In the genomic region with DNA sequence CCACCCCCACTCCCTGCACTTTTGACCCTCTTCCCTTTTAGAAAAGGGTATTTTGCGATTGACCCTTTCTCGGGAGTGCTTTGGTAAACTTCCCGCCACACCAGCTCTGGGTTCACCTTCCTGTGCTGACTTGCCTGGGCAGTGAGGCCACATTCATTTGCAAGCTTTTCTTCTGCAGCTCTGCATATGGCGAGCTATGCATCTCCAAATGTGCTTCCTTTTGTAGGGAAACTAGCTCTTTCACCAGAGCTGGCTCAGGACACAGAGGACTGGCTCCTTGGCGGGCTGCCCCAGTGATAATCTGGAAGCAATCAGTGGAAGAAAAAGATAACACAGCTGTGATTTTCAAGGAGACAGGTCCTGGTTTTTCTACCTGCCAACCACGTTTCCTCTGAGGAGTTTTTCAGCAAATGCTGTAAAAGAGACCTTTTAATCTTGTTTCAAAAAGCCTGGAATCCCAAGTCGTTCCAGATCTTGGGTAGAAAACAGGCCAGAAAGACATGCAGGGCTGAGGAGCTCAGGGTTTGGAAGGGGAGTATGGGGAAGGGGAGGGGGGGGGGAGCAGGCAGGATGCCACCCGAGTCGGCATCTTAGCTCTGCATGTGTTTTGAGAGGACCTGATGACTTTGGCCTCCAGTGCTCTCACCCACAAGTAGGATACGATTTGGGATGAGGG, we compare ENCODE assay signal across 10 mouse cellular contexts.
DNase-seq lines count a peak whose midpoint lies in the region.
"Had no signal": no experiment of that assay in that cellular context is flagged by ENCODE, and none has a peak within 500 bp of the region (broad histone marks: within the 10 kb centered on the region; RNA-seq: fewer than 3 reads in every experiment).

No protein-coding gene starts in this region.

- intact Hi-C loops in left cerebral cortex, postnatal 4 days (cut with DNase I), result no loop called here

- no peaks in the 10 kb centered on the region for H3K36me3 ChIP-seq in limb, embryonic 10.5 days
- H3K36me3 ChIP-seq: kidney, embryonic 15.5 days had no signal

- peak; percentile 18 for DNase-seq in adrenal gland, postnatal 10 days
- no peak for DNase-seq in adrenal gland, adult (ENCODE audit: inconsistent age in 2 of 2, low spot score in 1 of 2)
- DNase-seq in left cerebral cortex, postnatal 4 days, result peak; percentile 45
- DNase-seq in left cerebral cortex, adult 11 months (ENCODE audit: low spot score), result no peak
- peak; percentile 70 to 72 for DNase-seq in cerebellum, postnatal 10 days
- peak; percentile 46 for DNase-seq in limb, embryonic 10.5 days (ENCODE audit: low spot score)
- no peak for DNase-seq in thymus, postnatal 0 days (ENCODE audit: low spot score)
- DNase-seq in frontal cortex, postnatal 25 days (ENCODE audit: low spot score in 2 of 2), result no peak

- peak overlapping the region; percentile 58 for H3K27ac ChIP-seq in limb, embryonic 10.5 days
- H3K27ac ChIP-seq: kidney, embryonic 15.5 days; liver, embryonic 14.5 days had no signal

- no peak overlapping the region for H3K4me3 ChIP-seq in limb, embryonic 10.5 days
- H3K4me3 ChIP-seq: kidney, embryonic 15.5 days had no signal

- 4% methylated on average over 10 of the region's 10 CpGs for WGBS in limb, embryonic 10.5 days

- H3K4me1 ChIP-seq in limb, embryonic 10.5 days, result peaks cover 18% of the 10 kb centered on the region

- no peaks in the 10 kb centered on the region for H3K9me3 ChIP-seq in limb, embryonic 10.5 days (replicated peaks)
- H3K9me3 ChIP-seq: kidney, embryonic 15.5 days had no signal

- H3K27me3 ChIP-seq in limb, embryonic 10.5 days (ENCODE audit: low read depth, poor library complexity, severe bottlenecking), result no peaks in the 10 kb centered on the region
- H3K27me3 ChIP-seq: kidney, embryonic 15.5 days had no signal

Comparison
In these comparisons a context has a peak if more than half of its experiments do, and no peak if none do; other contexts are left out.
1. DNase-seq: peak in adrenal gland, postnatal 10 days (single experiment), left cerebral cortex, postnatal 4 days (single experiment), cerebellum, postnatal 10 days (2 of 2) and limb, embryonic 10.5 days (single experiment); none in adrenal gland, adult (0 of 2), left cerebral cortex, adult 11 months (single experiment), thymus, postnatal 0 days (single experiment) and frontal cortex, postnatal 25 days (0 of 2).